Mouse (Mus musculus) hindbrain, embryonic 15.5 days (tissue): ENCODE measurements around the gene Wwox. TPM values are rescaled to one million over a fixed set of nuclear protein-coding genes. Genes with fewer than 3 reads are reported as not detected.

Experiments
- polyA plus RNA-seq: library from polyadenylated mRNA; unstranded; fragments of >200 nt; fragmentation: Nextera tagmentation; extraction: Ambion mirVana; gene quantifications from 2 replicates; pipeline ENCODE4 v1.2.1, GENCODE M21; 2015

Gene Wwox
- polyA plus RNA-seq, 1 experiment from 2014 or later = 13.9 TPM

Other genes starting within 250 kb of the Wwox start
- gene Vat1l, start 234.0 kb upstream of the Wwox start, polyA plus RNA-seq = 62.2 and 62.6 TPM in 2 replicates
- gene Clec3a, start 21.6 kb upstream of the Wwox start, polyA plus RNA-seq = not detected in 2 replicates